Mouse (Mus musculus) forebrain, embryonic 15.5 days (tissue): ENCODE data around the gene Nxnl2. TPM values are rescaled to one million over a fixed set of nuclear protein-coding genes. Genes with fewer than 3 reads are reported as not detected.
A peak's percentile ranks its signal among the peaks of the same experiment; 100 is the strongest.

Experiments used
- ATAC-seq: fragments of 200-750 bp; cut with Nextera tagmentation; replicated peaks from 2 replicates; pipeline ENCODE4 v1.8.0; 2017; ENCODE audit warnings: mild to moderate bottlenecking, moderate TSS enrichment, moderate library complexity
- H3K27ac ChIP-seq: fragments of 300-500 bp; sonication (generic); replicated peaks from 2 replicates; pipeline ENCODE4 v1.5.1; 2015; ENCODE audit warnings: mild to moderate bottlenecking, inconsistent platforms
- H3K27me3 ChIP-seq: fragments of 300-500 bp; sonication (generic); 2 replicates; pipeline ENCODE4 v1.6.1; 2015; ENCODE audit warnings: inconsistent platforms
- H3K36me3 ChIP-seq: fragments of 300-500 bp; sonication (generic); 2 replicates; pipeline ENCODE4 v1.6.1; 2015; ENCODE audit warnings: mild to moderate bottlenecking, inconsistent platforms
- H3K4me1 ChIP-seq: fragments of 300-500 bp; sonication (generic); 2 replicates; pipeline ENCODE4 v1.6.1; 2015; ENCODE audit warnings: inconsistent platforms
- H3K4me2 ChIP-seq: fragments of 300-500 bp; sonication (generic); replicated peaks from 2 replicates; pipeline ENCODE4 v1.6.1; 2015; ENCODE audit warnings: mild to moderate bottlenecking, inconsistent platforms
- H3K4me3 ChIP-seq: fragments of 300-500 bp; sonication (generic); 2 replicates; pipeline ENCODE4 v1.5.1; 2015; ENCODE audit warnings: mild to moderate bottlenecking, inconsistent platforms
- H3K9ac ChIP-seq: fragments of 300-500 bp; sonication (generic); replicated peaks from 2 replicates; pipeline ENCODE4 v1.6.1; 2015; ENCODE audit warnings: mild to moderate bottlenecking, inconsistent platforms
- H3K9me3 ChIP-seq: fragments of 300-500 bp; sonication (generic); 2 replicates; pipeline ENCODE4 v1.6.1; 2016; ENCODE audit warnings: inconsistent platforms
- WGBS: fragments of 180-500 bp; shearing (Covaris S2); methylation state at CpG from one replicate; pipeline ENCODE4 v1.1.7; 2015; ENCODE audit warnings: mixed read lengths; 5-methylcytosine and 5-hydroxymethylcytosine counted together
- polyA plus RNA-seq: library from polyadenylated mRNA; unstranded; fragments of >200 nt; fragmentation: Nextera tagmentation; extraction: Ambion mirVana; gene quantifications from 2 replicates; pipeline ENCODE4 v1.2.1, GENCODE M21; 2015

Nxnl2 gene
- polyA plus RNA-seq, 1 experiment from 2014 or later: 1.4 TPM

DNA sequence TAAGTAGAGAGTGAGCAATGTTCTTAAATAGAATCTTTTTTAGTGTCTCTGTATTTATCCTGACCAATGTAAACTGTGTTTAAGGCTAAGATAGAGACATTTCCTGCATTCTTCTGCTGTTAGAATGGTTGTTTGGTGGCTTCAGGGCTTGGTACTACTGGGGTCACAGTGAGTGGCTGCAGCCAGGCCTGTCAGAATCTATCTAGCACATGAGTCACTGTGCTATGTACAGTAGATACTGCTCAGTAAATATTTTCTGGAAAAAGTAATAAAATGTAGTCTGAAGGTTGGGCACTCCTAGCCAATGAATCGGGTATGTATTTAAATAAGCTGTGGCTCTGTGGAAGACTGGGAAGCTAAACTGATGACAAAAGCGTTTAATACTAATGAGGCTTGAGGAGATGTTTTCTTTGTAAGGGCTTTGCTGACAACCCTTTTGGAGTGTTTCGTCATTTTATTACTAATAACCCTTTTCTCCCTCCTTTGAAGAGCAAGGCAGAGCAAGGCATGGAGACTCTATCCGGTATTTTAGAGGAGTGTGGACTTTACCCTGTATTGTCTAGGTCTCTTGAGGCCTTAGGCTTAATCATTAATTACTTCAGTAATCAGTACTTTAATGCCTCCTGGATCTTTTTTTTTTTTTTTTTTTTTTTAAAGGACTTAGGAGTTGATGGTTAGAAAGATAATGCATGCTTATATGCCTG, 17.7 kb upstream of the Nxnl2 start:
- 66% methylated on average over 4 of the region's 4 CpGs for WGBS
- no peak for ATAC-seq

DNA sequence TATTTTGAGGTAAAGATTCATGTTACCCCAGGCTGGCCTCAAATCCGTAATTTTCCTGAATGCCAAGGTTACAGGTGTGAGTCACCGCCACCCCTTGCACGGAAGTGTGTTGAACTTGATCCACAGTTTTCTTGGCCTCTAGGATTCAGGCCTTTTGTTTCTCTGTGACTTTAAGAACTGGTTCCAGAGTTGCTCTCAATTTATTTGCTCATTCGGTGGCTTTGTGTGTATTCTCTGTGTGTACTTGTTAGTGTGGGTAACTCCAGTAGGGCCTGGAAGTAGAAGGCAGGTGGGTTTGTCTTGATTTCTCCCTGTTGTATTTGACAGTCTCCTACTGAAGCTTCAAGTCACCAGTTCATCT, 17.2 kb upstream of the Nxnl2 start:
- H3K36me3 ChIP-seq: peaks cover 37% of the 10 kb centered on the region

More for the DNA sequence above, 17.7 kb upstream of the Nxnl2 start:
- H3K27me3 ChIP-seq: no peaks in the 10 kb centered on the region
- H3K36me3 ChIP-seq: peaks cover 37% of the 10 kb centered on the region
- H3K4me1 ChIP-seq: no peaks in the 10 kb centered on the region
- no peaks in the 10 kb centered on the region for H3K9me3 ChIP-seq
- no peak overlapping the region for H3K9ac ChIP-seq
- no peak overlapping the region for H3K4me2 ChIP-seq
- H3K4me3 ChIP-seq: no peak overlapping the region
- 0 out of 2 replicates have a peak overlapping the region, but pooled peaks have one; percentile 15 for H3K27ac ChIP-seq

DNA sequence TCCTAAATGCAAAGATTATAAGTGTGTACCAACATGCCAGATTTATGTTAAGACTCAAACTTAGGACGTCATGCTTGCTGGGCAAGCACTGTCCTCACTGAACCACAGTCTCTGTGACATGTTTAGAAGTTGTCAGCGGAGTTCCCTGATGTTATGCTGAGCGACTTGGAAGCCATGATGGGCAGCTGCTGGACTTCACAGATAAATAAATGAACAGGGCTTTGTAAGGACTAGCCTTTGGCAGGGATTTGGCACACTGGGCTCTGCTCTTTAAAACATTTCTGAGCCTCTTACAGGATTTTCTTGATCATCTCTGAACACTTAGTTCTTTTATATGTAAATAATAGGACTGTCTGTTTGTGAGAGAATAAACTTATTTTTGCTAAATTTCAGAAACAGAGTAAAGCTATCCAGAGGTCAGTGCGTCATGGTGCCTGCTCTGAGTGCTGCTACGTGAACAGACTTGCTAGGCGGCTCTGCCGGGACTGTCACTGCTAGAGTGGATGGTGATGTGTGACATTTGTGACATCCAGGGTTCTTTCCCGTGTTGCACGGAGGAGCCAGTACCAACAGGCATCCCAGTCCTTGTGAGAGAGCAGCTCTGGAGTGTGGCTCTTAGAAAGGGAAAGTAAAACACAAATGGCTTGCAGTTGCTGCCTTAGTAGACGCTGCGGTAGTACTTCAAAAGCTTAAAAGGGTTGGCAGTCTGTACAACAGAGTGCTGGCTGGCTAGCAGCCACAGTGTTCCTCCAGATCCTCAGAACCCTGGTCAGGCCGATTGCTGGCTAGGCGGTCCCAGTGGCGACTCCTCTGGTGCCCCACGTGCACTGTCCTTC, 15.4 kb upstream of the Nxnl2 start:
- Histone ChIP-seq H3K9ac (no peak overlapping the region), H3K9me3 (no peaks in the 10 kb centered on the region), H3K27ac (no peak overlapping the region), H3K4me3 (no peak overlapping the region), H3K36me3 (peaks cover 28% of the 10 kb centered on the region), H3K27me3 (no peaks in the 10 kb centered on the region), H3K4me2 (no peak overlapping the region), H3K4me1 (no peaks in the 10 kb centered on the region)
- ATAC-seq: peak; percentile 31; the same call in 1 of the 2 replicates
- 88% methylated on average over 15 of the region's 15 CpGs for WGBS

More for the DNA sequence above, 17.2 kb upstream of the Nxnl2 start:
- no peak for ATAC-seq
- Histone ChIP-seq H3K4me2 (no peak overlapping the region), H3K27me3 (no peaks in the 10 kb centered on the region), H3K4me3 (no peak overlapping the region), H3K27ac (no peak overlapping the region), H3K9me3 (no peaks in the 10 kb centered on the region), H3K9ac (no peak overlapping the region), H3K4me1 (no peaks in the 10 kb centered on the region)
- 96% methylated on average over 4 of the region's 4 CpGs for WGBS

DNA sequence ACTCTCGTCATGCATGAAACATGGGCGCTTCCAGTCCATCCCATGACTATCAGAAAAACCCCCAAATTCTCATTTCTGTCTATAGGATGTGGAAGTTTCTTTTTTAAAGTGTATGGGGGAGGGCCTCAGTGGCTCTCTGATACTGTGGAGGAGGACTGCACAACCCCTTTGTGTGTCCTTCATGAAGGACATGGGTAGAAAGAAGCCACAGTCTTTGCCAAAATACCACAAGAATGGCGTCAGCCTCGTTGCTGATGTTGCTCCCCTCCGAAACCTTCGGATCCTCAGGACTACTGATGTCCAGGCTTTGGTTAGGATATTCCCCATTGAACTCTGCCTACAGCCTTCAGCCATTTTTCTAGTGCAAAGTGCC, 14.8 kb upstream of the Nxnl2 start:
- H3K36me3 ChIP-seq: peaks cover 26% of the 10 kb centered on the region
- no peak overlapping the region for H3K27ac ChIP-seq
- no peak overlapping the region for H3K4me2 ChIP-seq
- WGBS: 95% methylated on average over 6 of the region's 6 CpGs
- ATAC-seq: 0 out of 2 replicates have a peak, but pooled peaks have one; percentile 2
- no peak overlapping the region for H3K4me3 ChIP-seq
- H3K9ac ChIP-seq: no peak overlapping the region
- H3K4me1 ChIP-seq: no peaks in the 10 kb centered on the region
- H3K9me3 ChIP-seq: no peaks in the 10 kb centered on the region
- H3K27me3 ChIP-seq: no peaks in the 10 kb centered on the region

DNA sequence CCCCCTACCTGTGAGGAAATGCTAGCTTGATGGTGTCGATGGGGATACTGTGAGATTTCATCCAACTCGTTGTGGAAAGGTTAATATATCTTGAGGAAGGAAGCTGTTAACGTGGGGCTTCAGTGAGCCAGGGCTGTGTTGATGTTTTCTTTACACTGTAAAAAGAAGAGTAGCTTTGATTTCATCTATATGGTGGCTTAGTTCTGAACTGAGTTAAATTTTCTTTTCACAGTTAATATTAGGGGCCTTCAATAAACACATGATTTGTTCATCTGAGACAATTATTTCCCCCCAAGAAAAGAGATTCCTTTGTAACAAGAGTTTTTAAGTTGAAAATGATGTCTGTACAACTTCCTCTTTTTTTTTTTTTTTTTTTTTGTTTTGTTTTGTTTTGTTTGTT, 13.5 kb upstream of the Nxnl2 start:
- 90% methylated on average over 3 of the region's 3 CpGs for WGBS
- H3K4me1 ChIP-seq: no peaks in the 10 kb centered on the region

DNA sequence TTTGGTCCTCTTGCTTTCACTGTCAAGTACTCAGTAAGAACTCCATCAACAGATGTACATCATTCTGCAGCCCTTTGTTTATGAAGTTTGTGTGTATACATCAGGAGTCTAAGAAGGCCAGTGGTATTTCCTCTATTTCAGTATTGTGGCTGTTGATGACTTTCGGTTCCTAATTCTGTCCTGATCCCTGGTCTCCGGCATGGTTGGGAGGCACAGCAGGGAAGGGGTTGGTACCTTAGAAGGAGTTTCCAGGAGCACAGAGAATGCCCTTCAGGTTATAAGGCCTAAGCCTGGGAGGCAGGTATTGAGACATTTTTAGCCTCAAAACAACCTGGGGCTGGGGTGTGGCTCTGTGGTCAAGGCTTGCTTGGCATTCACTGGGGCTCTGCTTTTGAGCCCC, 9.2 kb upstream of the Nxnl2 start:
- no peak overlapping the region for H3K4me3 ChIP-seq
- no peaks in the 10 kb centered on the region for H3K9me3 ChIP-seq
- H3K9ac ChIP-seq: no peak overlapping the region
- no peaks in the 10 kb centered on the region for H3K4me1 ChIP-seq
- WGBS: 86% methylated on average over 2 of the region's 2 CpGs
- 0 out of 2 replicates have a peak, but pooled peaks cover 3% of the 10 kb centered on the region for H3K36me3 ChIP-seq
- H3K27ac ChIP-seq: no peak overlapping the region
- no peak overlapping the region for H3K4me2 ChIP-seq
- no peaks in the 10 kb centered on the region for H3K27me3 ChIP-seq
- ATAC-seq: no peak

More for the DNA sequence above, 13.5 kb upstream of the Nxnl2 start:
- H3K4me2 ChIP-seq: no peak overlapping the region
- H3K9me3 ChIP-seq: no peaks in the 10 kb centered on the region
- no peaks in the 10 kb centered on the region for H3K27me3 ChIP-seq
- no peak for ATAC-seq
- peaks cover 26% of the 10 kb centered on the region for H3K36me3 ChIP-seq
- H3K9ac ChIP-seq: no peak overlapping the region
- H3K27ac ChIP-seq: no peak overlapping the region
- no peak overlapping the region for H3K4me3 ChIP-seq

DNA sequence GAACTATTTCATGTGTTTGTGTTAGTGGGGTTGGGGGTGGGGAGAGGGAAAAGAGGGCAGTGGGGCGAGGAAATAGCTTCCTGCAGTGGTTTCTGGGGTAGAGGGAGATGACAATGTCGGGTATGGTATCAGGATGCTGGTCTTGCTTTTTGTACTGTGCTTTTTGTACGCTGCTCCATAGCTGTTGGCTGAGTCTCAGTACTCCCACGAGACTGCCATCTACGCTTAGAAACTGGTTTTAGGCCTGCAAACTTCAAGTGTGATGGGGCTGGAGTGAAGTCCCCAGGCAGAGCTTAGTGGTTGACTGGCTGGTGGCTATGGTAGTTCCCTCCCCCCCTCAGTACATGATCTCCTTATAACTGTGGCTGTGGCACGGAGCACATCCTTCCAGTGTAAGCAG, 8.6 kb upstream of the Nxnl2 start:
- ATAC-seq: no peak
- Histone ChIP-seq H3K4me3 (no peak overlapping the region), H3K36me3 (0 out of 2 replicates have a peak, but pooled peaks cover 3% of the 10 kb centered on the region), H3K27me3 (no peaks in the 10 kb centered on the region), H3K4me2 (no peak overlapping the region), H3K9ac (no peak overlapping the region), H3K27ac (no peak overlapping the region), H3K4me1 (no peaks in the 10 kb centered on the region), H3K9me3 (no peaks in the 10 kb centered on the region)
- WGBS: 91% methylated on average over 6 of the region's 6 CpGs

DNA sequence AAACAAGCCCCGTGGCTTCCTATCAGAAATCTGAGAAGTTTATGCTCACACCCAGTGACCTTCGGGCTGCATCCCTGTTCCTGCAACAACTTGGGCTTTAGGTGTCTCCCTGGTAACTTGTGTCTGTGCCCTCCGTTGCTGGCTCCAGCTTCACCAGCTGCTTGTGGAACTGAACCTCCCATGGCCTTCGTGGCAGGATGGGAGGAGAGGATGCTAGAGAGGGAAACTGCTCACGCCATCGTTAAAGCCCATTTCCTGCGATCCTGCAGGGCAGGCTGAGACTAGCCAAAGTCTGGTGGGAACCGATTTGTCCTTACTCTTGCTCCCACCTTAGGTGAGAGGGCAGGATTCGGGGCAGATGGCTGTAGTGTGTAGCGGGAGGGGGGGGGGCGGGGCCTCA, 4.1 kb upstream of the Nxnl2 start:
- Histone ChIP-seq H3K36me3 (0 out of 2 replicates have a peak, but pooled peaks cover 3% of the 10 kb centered on the region), H3K4me3 (no peak overlapping the region), H3K27me3 (no peaks in the 10 kb centered on the region), H3K4me1 (peaks cover 14% of the 10 kb centered on the region), H3K9ac (no peak overlapping the region), H3K4me2 (no peak overlapping the region), H3K9me3 (no peaks in the 10 kb centered on the region), H3K27ac (no peak overlapping the region)
- WGBS: 76% methylated on average over 11 of the region's 11 CpGs
- ATAC-seq: no peak

DNA sequence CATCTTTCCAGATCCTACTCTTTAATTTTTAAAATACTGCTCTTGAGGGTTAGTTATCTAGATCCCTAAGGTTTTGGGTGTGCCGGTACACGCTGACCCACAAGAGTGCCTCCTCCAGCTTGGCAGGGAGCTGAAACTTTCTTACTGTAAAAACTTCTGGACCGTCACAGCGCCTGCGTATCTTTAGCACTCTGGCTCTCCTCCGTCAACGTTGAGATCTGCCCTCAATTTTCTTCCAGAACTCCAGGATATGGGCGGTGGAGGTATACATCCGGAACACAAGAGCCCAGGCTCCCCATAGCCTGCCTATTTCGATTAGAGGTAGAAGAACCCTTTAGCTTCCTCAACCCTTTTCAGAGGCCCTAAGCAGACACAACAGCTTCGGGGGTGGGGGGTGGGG, 607 bp upstream of the Nxnl2 start:
- no peak overlapping the region for H3K9ac ChIP-seq
- H3K9me3 ChIP-seq: no peaks in the 10 kb centered on the region
- H3K27me3 ChIP-seq: 0 out of 2 replicates have a peak, but pooled peaks cover 6% of the 10 kb centered on the region
- 42% methylated on average over 11 of the region's 11 CpGs for WGBS
- peak; percentile 24; the same call in 1 of the 2 replicates for ATAC-seq
- H3K4me3 ChIP-seq: peak overlapping the region; percentile 43
- peak overlapping the region; percentile 89 for H3K4me2 ChIP-seq
- no peak overlapping the region for H3K27ac ChIP-seq
- peaks cover 15% of the 10 kb centered on the region for H3K4me1 ChIP-seq
- no peaks in the 10 kb centered on the region for H3K36me3 ChIP-seq

DNA sequence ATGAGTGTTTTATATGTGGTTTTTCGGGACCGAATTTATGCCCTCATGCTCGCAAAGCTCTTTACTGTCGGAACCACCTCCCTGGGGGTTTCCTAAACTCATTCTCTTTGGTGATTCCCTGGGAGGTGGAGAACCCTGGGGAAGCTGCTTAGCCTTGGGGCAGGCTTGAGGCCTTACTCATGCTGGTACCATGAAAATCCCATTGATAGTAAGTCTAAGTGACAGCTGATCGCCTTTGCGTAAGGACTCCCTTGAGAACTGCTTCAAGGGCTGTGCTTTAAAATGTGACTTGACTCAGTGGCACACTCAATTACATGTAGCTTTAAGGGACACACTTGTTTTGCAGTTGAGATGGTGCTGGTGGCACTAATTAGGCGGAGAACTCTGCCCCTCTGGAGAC, 1.8 kb downstream of the Nxnl2 start:
- H3K9me3 ChIP-seq: no peaks in the 10 kb centered on the region
- no peak for ATAC-seq
- peaks cover 15% of the 10 kb centered on the region for H3K4me1 ChIP-seq
- H3K9ac ChIP-seq: no peak overlapping the region
- 89% methylated on average over 7 of the region's 7 CpGs for WGBS
- H3K27me3 ChIP-seq: 0 out of 2 replicates have a peak, but pooled peaks cover 6% of the 10 kb centered on the region
- H3K36me3 ChIP-seq: no peaks in the 10 kb centered on the region
- no peak overlapping the region for H3K27ac ChIP-seq
- H3K4me2 ChIP-seq: no peak overlapping the region
- no peak overlapping the region for H3K4me3 ChIP-seq

DNA sequence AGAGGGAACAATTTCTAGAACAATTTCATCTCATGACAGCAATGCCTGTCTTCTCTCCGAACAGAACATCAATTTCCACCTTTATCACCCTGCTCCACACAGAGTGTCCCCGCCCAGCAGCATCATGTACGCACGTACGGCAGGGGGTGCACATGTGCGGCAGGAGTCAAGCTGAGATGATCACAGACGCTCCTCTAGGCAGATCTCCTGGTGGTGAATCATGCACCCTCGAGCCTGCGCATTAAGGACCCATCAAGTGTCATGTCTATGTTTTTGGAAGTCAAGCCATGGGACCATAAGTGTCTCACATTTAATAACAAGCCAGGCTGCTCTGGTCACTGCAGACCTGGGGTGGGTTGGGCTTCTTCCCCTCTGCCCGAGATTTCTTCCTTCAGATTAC, 8.1 kb downstream of the Nxnl2 start:
- Histone ChIP-seq H3K27ac (no peak overlapping the region), H3K4me2 (no peak overlapping the region), H3K4me3 (no peak overlapping the region), H3K4me1 (no peaks in the 10 kb centered on the region), H3K9ac (no peak overlapping the region), H3K27me3 (no peaks in the 10 kb centered on the region), H3K9me3 (no peaks in the 10 kb centered on the region), H3K36me3 (no peaks in the 10 kb centered on the region)
- ATAC-seq: no peak
- WGBS: 82% methylated on average over 10 of the region's 10 CpGs

DNA sequence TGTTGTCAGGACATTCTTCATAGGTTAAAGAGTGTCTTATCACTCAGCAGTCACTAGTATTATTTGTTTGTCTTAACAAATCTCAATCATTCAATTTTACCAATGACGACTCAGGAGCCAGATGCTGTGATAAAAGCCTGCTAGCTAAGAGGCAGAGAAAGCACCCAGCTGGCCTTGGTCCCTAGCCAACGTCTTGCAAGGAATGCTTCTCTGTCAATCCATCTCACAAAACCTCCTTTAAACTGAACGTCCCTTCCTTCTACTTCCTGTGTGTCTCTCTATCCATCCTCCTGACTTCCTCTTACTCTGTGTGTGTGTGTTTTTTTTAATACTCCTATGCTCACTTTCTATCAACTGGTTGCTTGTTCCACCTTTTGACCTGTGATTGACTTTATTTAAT, 8.5 kb downstream of the Nxnl2 start:
- Histone ChIP-seq H3K9ac (no peak overlapping the region), H3K9me3 (no peaks in the 10 kb centered on the region), H3K27me3 (no peaks in the 10 kb centered on the region), H3K4me3 (no peak overlapping the region), H3K4me2 (no peak overlapping the region), H3K27ac (no peak overlapping the region), H3K4me1 (no peaks in the 10 kb centered on the region), H3K36me3 (no peaks in the 10 kb centered on the region)
- no peak for ATAC-seq
- 51% methylated on average over 3 of the region's 3 CpGs for WGBS
